Mouse (Mus musculus) forebrain, embryonic 15.5 days (tissue): ENCODE results near the gene Zfp934. TPM values are rescaled to one million over a fixed set of nuclear protein-coding genes. Genes with fewer than 3 reads are reported as not detected.

Source experiments
- microRNA-seq: library from miRNA; unstranded; fragments of <30 nt; microRNA quantifications from one replicate; pipeline ENCODE4, GENCODE M21; 2016
- polyA plus RNA-seq: library from polyadenylated mRNA; unstranded; fragments of >200 nt; fragmentation: Nextera tagmentation; extraction: Ambion mirVana; gene quantifications from 2 replicates; pipeline ENCODE4 v1.2.1, GENCODE M21; 2015

Gene Zfp934
- polyA plus RNA-seq, 1 experiment from 2014 or later: 14.3 TPM

Small RNAs within 50 kb of the gene (microRNA-seq; reads per million reads assigned to microRNA genes)
- not detected for gene Gm22256

Other genes starting within 250 kb of the Zfp934 start
- gene Gm3604, start 188.0 kb downstream of the Zfp934 start, polyA plus RNA-seq: 2.1 and 2.4 TPM in 2 replicates
- 16.3 and 18.1 TPM in 2 replicates for gene Gm49359, start 104.4 kb downstream of the Zfp934 start, polyA plus RNA-seq
- not detected in 2 replicates for gene Zfp935, start 12.7 kb downstream of the Zfp934 start, polyA plus RNA-seq
- gene 6720489N17Rik, start 53.0 kb upstream of the Zfp934 start, polyA plus RNA-seq: 9.8 and 12.4 TPM in 2 replicates
- 35.0 and 39.7 TPM in 2 replicates for gene Platr25, start 189.5 kb upstream of the Zfp934 start, polyA plus RNA-seq
- 12.8 and 13.0 TPM in 2 replicates for gene Gm5141, start 214.6 kb upstream of the Zfp934 start, polyA plus RNA-seq